Mouse (Mus musculus) stomach, embryonic 16.5 days (tissue): ENCODE measurements around the gene Cdc37. TPM values are rescaled to one million over a fixed set of nuclear protein-coding genes. Genes with fewer than 3 reads are reported as not detected.
"Not testable (repeated sequence)": the region's sequence is repeated elsewhere in the genome, so short reads cannot be mapped to it uniquely, and the experiment has no call there.

Experiments used
- ATAC-seq: fragments of 200-750 bp; cut with Nextera tagmentation; 2 replicates; pipeline ENCODE4 v1.8.0; 2017; ENCODE audit warnings: moderate number of reproducible peaks, moderate TSS enrichment; ENCODE audit not compliant: insufficient read depth, low FRiP score
- H3K27ac ChIP-seq: fragments of 300-500 bp; sonication (generic); 2 replicates; pipeline ENCODE4 v1.5.1; 2014; ENCODE audit warnings: low read length
- H3K27me3 ChIP-seq: fragments of 300-500 bp; sonication (generic); 2 replicates; pipeline ENCODE4 v1.6.1; 2014; ENCODE audit warnings: low read length, control low read depth, mixed read lengths; ENCODE audit not compliant: control insufficient read depth, insufficient read depth
- H3K36me3 ChIP-seq: fragments of 300-500 bp; sonication (generic); 2 replicates; pipeline ENCODE4 v1.6.1; 2014; ENCODE audit warnings: low read length; ENCODE audit not compliant: control insufficient read depth, insufficient read depth
- H3K4me1 ChIP-seq: fragments of 300-500 bp; sonication (generic); 2 replicates; pipeline ENCODE4 v1.6.1; 2014; ENCODE audit warnings: low read length, control low read depth, mixed read lengths; ENCODE audit not compliant: control insufficient read depth, insufficient read depth
- H3K4me2 ChIP-seq: fragments of 300-500 bp; sonication (generic); 2 replicates; pipeline ENCODE4 v1.6.1; 2014; ENCODE audit warnings: low read depth, low read length, mixed read lengths
- H3K4me3 ChIP-seq: fragments of 300-500 bp; sonication (generic); replicated peaks from 2 replicates; pipeline ENCODE4 v1.5.1; 2014; ENCODE audit warnings: mild to moderate bottlenecking, low read length
- H3K9ac ChIP-seq: fragments of 300-500 bp; sonication (generic); 2 replicates; pipeline ENCODE4 v1.6.1; 2014; ENCODE audit warnings: low read length
- H3K9me3 ChIP-seq: fragments of 300-500 bp; sonication (generic); replicated peaks from 2 replicates; pipeline ENCODE4 v1.6.1; 2016; ENCODE audit warnings: low read length, control low read depth; ENCODE audit not compliant: control insufficient read depth
- WGBS: fragments of 180-500 bp; shearing (Covaris S2); extraction: QIAGEN DNeasy Blood & Tissue Kit; methylation state at CpG from one replicate; pipeline ENCODE4 v1.1.7; 2014; 5-methylcytosine and 5-hydroxymethylcytosine counted together
- polyA plus RNA-seq: library from polyadenylated mRNA; unstranded; fragments of >200 nt; fragmentation: Nextera tagmentation; extraction: Ambion mirVana; gene quantifications from 2 replicates; pipeline ENCODE4 v1.2.1, GENCODE M21; 2015

Cdc37 gene
- 250 TPM in 2 replicates for polyA plus RNA-seq

DNA sequence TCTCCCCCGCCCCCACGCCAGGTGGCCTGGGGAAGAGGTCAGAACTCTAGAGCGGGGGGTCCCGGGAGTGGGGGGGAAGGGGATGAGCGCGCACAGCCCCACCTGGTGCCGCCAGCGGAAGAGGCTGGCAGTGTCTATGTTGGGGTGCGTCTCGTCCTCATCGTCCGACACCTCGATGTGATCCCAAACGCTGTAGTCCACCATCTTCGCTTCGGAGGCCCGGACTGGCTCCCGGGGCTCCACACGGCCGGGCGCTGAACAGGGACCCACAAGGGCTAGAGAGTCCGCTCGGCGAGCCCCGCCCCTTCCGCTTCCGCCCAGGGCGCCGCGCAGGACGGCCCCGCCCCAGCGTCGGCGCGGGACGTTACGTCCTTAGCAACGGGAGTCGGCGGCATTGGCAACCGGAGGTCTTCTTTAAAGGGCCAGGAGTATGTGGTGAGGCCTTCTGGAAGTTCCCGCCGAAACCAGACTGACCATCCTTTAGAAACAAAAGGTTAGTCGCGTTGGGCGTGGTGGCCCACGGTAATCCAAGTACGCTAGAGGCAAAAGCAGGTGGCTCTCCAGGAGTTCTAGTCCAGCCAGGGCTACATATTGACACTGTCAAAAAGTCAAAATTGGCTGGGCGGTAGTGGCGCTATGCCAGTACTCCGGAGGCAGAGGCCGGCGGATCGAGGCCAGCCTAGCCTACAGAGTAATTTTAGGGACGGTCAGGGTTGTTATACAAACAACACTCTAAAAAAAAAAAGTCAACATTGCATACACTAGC, at the start of gene Cdc37:
Gene Cdc37, minus strand, starts transcription at position 329 of the 766 bp plus-strand sequence.
- H3K4me3 ChIP-seq, result peak within 1 kb of the TSS; percentile 97
- peak within 1 kb of the TSS; percentile 93 for H3K9ac ChIP-seq
- ATAC-seq, result peak; percentile 94
- no peaks in the 10 kb centered on the region for H3K9me3 ChIP-seq
- WGBS, result 3% methylated on average over 56 of the region's 56 CpGs
- peak within 1 kb of the TSS; percentile 99 for H3K4me2 ChIP-seq
- peaks cover 47% of the 10 kb centered on the region for H3K4me1 ChIP-seq
- H3K27me3 ChIP-seq, result no peaks in the 10 kb centered on the region
- H3K27ac ChIP-seq, result peak within 1 kb of the TSS; percentile 83
- peaks cover 4% of the 10 kb centered on the region for H3K36me3 ChIP-seq

DNA sequence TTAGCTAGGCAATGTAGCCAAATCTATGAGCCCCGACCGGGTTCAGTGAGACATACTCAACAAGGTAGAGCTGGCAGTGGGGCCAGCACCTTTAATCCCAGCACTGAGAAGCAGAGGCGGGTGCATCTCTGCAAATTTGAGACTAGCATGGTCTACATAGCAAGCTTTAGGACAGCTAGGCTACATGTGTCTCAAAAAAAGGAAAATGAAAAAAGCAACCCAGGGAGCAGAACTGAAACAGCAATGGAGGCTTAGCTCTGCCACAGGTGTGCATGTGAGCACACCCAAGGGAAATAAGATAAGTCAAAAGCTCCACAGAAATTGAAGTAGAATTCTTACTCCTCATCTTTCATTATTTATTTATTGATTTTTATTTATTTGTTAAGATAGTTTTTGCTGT, 49.2 kb upstream of the Cdc37 start:
- H3K9me3 ChIP-seq, result no peaks in the 10 kb centered on the region
- no peaks in the 10 kb centered on the region for H3K4me1 ChIP-seq
- no peaks in the 10 kb centered on the region for H3K27me3 ChIP-seq
- H3K27ac ChIP-seq, result no peak overlapping the region
- 83% methylated on average over 3 of the region's 3 CpGs for WGBS
- no peak overlapping the region for H3K4me3 ChIP-seq
- H3K36me3 ChIP-seq, result no peaks in the 10 kb centered on the region
- no peak overlapping the region for H3K4me2 ChIP-seq
- no peak overlapping the region for H3K9ac ChIP-seq
- no peak for ATAC-seq

DNA sequence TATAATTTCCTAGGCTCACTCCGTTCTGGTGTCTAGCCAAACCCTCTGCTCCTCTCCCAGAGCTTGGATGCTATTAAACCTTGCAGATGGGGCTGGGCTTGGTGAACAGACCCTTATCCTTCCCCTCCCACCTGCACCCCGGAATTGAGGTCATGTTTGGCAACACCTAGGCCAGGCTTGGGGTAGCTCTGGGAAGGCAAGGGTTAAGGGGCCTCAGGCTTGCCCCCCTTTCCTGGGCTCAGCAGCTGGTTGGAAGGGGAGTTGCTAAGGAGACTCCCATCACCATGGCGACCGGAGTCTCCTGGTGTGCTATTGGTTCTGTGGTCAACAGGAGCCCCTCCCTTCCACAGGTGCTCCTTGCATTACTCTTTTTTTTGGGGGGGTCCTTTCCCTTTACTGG, 48.2 kb upstream of the Cdc37 start:
- WGBS, result 28% methylated on average over 4 of the region's 4 CpGs
- H3K4me2 ChIP-seq, result no peak overlapping the region
- H3K27me3 ChIP-seq, result no peaks in the 10 kb centered on the region
- no peaks in the 10 kb centered on the region for H3K9me3 ChIP-seq
- no peak overlapping the region for H3K27ac ChIP-seq
- no peak overlapping the region for H3K4me3 ChIP-seq
- H3K36me3 ChIP-seq, result no peaks in the 10 kb centered on the region
- ATAC-seq, result no peak
- H3K9ac ChIP-seq, result no peak overlapping the region
- no peaks in the 10 kb centered on the region for H3K4me1 ChIP-seq

DNA sequence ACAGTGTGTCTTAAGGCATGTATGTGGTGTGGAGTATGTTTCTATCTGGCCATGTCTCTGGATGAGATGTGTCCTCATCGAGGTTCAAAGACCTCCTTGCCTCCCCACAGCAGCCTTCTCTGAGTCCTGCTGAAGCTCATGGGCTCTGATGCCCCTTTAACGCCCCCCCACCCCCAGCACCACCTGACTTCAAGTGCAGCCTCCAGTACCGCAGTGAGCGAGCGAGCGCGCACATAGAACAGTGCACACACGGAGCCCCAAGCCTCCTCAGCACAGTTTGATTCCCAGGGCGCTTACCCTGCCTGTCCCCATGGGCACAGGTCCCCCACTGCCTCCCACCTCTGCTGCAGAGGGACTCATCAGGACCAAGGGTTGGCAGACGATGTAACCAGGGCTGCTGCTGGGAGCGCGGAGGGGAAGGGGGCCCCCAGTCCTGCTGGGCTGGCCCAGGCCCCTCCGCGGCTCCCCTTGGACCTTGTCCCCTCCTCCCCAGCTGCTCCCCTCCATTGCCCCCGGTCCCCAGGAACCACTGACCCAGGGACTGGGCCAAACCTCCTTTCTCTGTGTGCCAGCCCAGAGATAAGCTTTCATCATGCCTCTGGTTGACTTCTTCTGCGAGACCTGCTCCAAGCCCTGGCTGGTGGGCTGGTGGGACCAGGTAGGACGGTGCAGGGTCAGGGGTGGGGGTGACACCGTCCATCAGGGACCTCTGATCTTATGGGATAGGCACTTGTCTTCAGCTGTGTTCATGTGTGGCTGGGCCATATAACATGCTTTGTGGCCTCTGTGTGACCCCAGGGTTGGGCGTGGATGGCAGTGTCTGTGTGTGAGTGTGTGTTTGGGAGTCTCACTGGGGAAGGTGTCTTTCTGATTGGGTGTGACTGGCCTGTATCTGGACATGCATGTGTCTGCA, 47.0 kb upstream of the Cdc37 start:
- ATAC-seq, result no peak
- Histone ChIP-seq H3K27me3 (no peaks in the 10 kb centered on the region), H3K4me3 (peak overlapping the region; percentile 34), H3K9ac (peak overlapping the region; percentile 61), H3K36me3 (no peaks in the 10 kb centered on the region), H3K4me2 (peak overlapping the region; percentile 36), H3K27ac (no peak overlapping the region), H3K4me1 (no peaks in the 10 kb centered on the region), H3K9me3 (no peaks in the 10 kb centered on the region)
- 32% methylated on average over 19 of the region's 19 CpGs for WGBS

GRCm38 (mm10) chr9:21195736-21196505, 46.1 kb upstream of the Cdc37 start:
- not testable (repeated sequence) for H3K9ac ChIP-seq, H3K4me2 ChIP-seq, H3K4me1 ChIP-seq, H3K27ac ChIP-seq, H3K4me3 ChIP-seq, H3K9me3 ChIP-seq, H3K27me3 ChIP-seq, H3K36me3 ChIP-seq
- 53% methylated on average over 7 of the region's 7 CpGs for WGBS
- ATAC-seq, result peak; percentile 29; the same call in 1 of the 2 replicates

DNA sequence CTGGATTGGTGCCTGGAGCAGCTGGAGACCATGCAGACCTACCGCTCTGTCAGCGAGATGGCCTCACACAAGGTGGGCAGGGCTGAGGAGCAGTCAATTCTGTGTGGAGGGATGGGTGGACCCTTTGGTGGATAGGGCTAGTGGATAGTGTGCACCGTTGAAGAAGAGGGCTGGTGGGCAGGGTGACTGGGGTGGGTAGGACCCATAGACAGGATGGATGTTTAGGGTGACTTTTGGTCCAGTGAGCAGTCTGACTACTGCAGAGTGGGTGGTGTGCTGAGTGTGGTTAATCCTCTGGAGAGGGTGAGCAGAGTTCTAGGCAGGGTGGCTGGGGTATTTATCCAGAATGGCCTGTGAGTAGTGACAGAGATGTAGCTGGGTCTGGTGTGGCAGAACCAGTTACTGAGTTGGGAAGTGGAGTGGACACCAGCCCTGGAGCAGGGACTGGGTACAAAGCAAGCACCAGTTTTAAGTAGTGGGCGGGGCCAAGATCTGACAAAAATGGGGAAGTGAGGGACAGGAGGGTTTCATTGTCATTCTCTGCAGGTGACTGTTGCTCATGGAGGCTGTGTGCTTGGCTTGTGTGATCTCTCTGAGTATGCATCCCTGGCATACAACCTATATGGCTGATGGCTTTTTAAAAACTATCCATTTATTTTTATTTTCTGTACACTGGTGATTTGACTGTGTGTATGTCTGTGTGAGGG, 45.2 kb upstream of the Cdc37 start:
- Histone ChIP-seq H3K4me2 (no peak overlapping the region), H3K9me3 (no peaks in the 10 kb centered on the region), H3K9ac (no peak overlapping the region), H3K36me3 (no peaks in the 10 kb centered on the region), H3K4me3 (no peak overlapping the region), H3K27ac (no peak overlapping the region), H3K27me3 (no peaks in the 10 kb centered on the region), H3K4me1 (no peaks in the 10 kb centered on the region)
- WGBS, result 87% methylated on average over 4 of the region's 4 CpGs
- ATAC-seq, result no peak

- Histone ChIP-seq H3K9ac (no peak overlapping the region), H3K9me3 (no peaks in the 10 kb centered on the region), H3K4me3 (no peak overlapping the region), H3K27ac (no peak overlapping the region), H3K36me3 (no peaks in the 10 kb centered on the region), H3K27me3 (no peaks in the 10 kb centered on the region), H3K4me1 (no peaks in the 10 kb centered on the region), H3K4me2 (no peak overlapping the region)
- WGBS, result 78% methylated on average over 3 of the region's 3 CpGs
- no peak for ATAC-seq
Measured at GRCm38 (mm10) chr9:21193786-21194185, 44.0 kb upstream of the Cdc37 start.

GRCm38 (mm10) chr9:21190670-21191069, 40.9 kb upstream of the Cdc37 start:
- WGBS, result 78% methylated on average over 3 of the region's 3 CpGs
- Histone ChIP-seq H3K4me2 (no peak overlapping the region), H3K27ac (no peak overlapping the region), H3K9me3 (no peaks in the 10 kb centered on the region), H3K9ac (no peak overlapping the region), H3K4me1 (no peaks in the 10 kb centered on the region), H3K27me3 (no peaks in the 10 kb centered on the region), H3K36me3 (no peaks in the 10 kb centered on the region), H3K4me3 (no peak overlapping the region)
- no peak for ATAC-seq
